In genomic region chr4:125354742-125355141, GRCm38 (mm10) we compare ENCODE assay signal across 20 mouse cellular contexts.
A peak's percentile ranks its signal among the peaks of the same experiment; 100 is the strongest.
DNase-seq lines count a peak whose midpoint lies in the region; ATAC-seq and TF ChIP-seq lines count a peak whose summit lies in the region.
"Had no signal": no experiment of that assay in that cellular context is flagged by ENCODE, and none has a peak within 500 bp of the region (broad histone marks: within the 10 kb centered on the region; RNA-seq: fewer than 3 reads in every experiment).

No protein-coding gene starts in this region.

- H3K4me2 ChIP-seq in hindbrain, embryonic 13.5 days = no peak overlapping the region
- no peak overlapping the region for H3K4me2 ChIP-seq in hindbrain, embryonic 16.5 days (ENCODE audit: low read length)
- H3K4me2 ChIP-seq in midbrain, postnatal 0 days (ENCODE audit: low read depth, low read length, poor library complexity, severe bottlenecking) = no peak overlapping the region
- no peak overlapping the region for H3K4me2 ChIP-seq in midbrain, embryonic 11.5 days
- H3K4me2 ChIP-seq in forebrain, embryonic 14.5 days (ENCODE audit: low read length) = no peak overlapping the region
- H3K4me2 ChIP-seq: embryonic facial prominence, embryonic 13.5 days; heart, embryonic 13.5 days; liver, embryonic 15.5 days had no signal

- H3K9ac ChIP-seq in hindbrain, embryonic 13.5 days = no peak overlapping the region
- no peak overlapping the region for H3K9ac ChIP-seq in hindbrain, embryonic 16.5 days (ENCODE audit: low read depth, low read length)
- H3K9ac ChIP-seq in midbrain, postnatal 0 days (replicated peaks; ENCODE audit: low read length, poor library complexity, severe bottlenecking) = no peak overlapping the region
- no peak overlapping the region for H3K9ac ChIP-seq in midbrain, embryonic 11.5 days (ENCODE audit: low read length)
- H3K9ac ChIP-seq in forebrain, embryonic 14.5 days (ENCODE audit: low read length) = no peak overlapping the region
- H3K9ac ChIP-seq: embryonic facial prominence, embryonic 13.5 days; heart, embryonic 13.5 days; liver, embryonic 15.5 days had no signal

- peaks cover 30% of the 10 kb centered on the region for H3K4me1 ChIP-seq in hindbrain, embryonic 13.5 days (replicated peaks)
- peaks cover 2% of the 10 kb centered on the region for H3K4me1 ChIP-seq in hindbrain, embryonic 16.5 days (ENCODE audit: control insufficient read depth, insufficient read depth, low read depth, low read length)
- no peaks in the 10 kb centered on the region for H3K4me1 ChIP-seq in midbrain, postnatal 0 days (ENCODE audit: insufficient read depth, low read length)
- no peaks in the 10 kb centered on the region for H3K4me1 ChIP-seq in midbrain, embryonic 11.5 days (ENCODE audit: control insufficient read depth, insufficient read depth, low read length)
- H3K4me1 ChIP-seq in forebrain, embryonic 14.5 days (ENCODE audit: control insufficient read depth, insufficient read depth, low read length) = peaks cover 18% of the 10 kb centered on the region
- H3K4me1 ChIP-seq: embryonic facial prominence, embryonic 13.5 days; heart, embryonic 13.5 days; liver, embryonic 15.5 days had no signal

- no peak for DNase-seq in midbrain, postnatal 0 days (ENCODE audit: low spot score)
- no peak for DNase-seq in midbrain, embryonic 11.5 days (ENCODE audit: low spot score, missing footprints)
- peak; percentile 68 for DNase-seq in forebrain, embryonic 14.5 days (ENCODE audit: low spot score)
- no peak for DNase-seq in left cerebral cortex, postnatal 25 days (ENCODE audit: low spot score in 2 of 2)
- no peak for DNase-seq in T-cell, adult 2 months (ENCODE audit: low spot score)
- DNase-seq: adrenal gland, postnatal 36 days; B cell, adult 2 months; cerebellum, adult 9-10 months; gastrocnemius, adult 2 months; heart, postnatal 36 days; kidney, adult 8-10 months; kidney, postnatal 25 days; lung, postnatal 10 days; right cerebral cortex, postnatal 25 days had no signal

- peak; percentile 39; the same call in 1 of the 2 replicates for ATAC-seq in hindbrain, embryonic 13.5 days (ENCODE audit: low FRiP score)
- ATAC-seq in hindbrain, embryonic 16.5 days = no peak
- ATAC-seq in midbrain, postnatal 0 days (ENCODE audit: low FRiP score) = no peak
- ATAC-seq in midbrain, embryonic 11.5 days (ENCODE audit: low FRiP score) = no peak
- peak; percentile 81 for ATAC-seq in forebrain, embryonic 14.5 days

- 28% methylated on average over 3 of the region's 3 CpGs for WGBS in hindbrain, embryonic 13.5 days
- 27% methylated on average over 3 of the region's 3 CpGs for WGBS in hindbrain, embryonic 16.5 days
- WGBS in midbrain, postnatal 0 days = 41% methylated on average over 3 of the region's 3 CpGs
- 47% methylated on average over 3 of the region's 3 CpGs for WGBS in midbrain, embryonic 11.5 days
- 18% methylated on average over 3 of the region's 3 CpGs for WGBS in forebrain, embryonic 14.5 days

- 0 out of 2 replicates have a peak, but pooled peaks cover under 1% of the 10 kb centered on the region for H3K27me3 ChIP-seq in hindbrain, embryonic 13.5 days
- no peaks in the 10 kb centered on the region for H3K27me3 ChIP-seq in hindbrain, embryonic 16.5 days (replicated peaks; ENCODE audit: control insufficient read depth, insufficient read depth, low read length)
- H3K27me3 ChIP-seq in midbrain, postnatal 0 days (ENCODE audit: insufficient read depth, low read length) = no peaks in the 10 kb centered on the region
- H3K27me3 ChIP-seq in midbrain, embryonic 11.5 days (ENCODE audit: control insufficient read depth, insufficient read depth, low read length) = no peaks in the 10 kb centered on the region
- no peaks in the 10 kb centered on the region for H3K27me3 ChIP-seq in forebrain, embryonic 14.5 days (replicated peaks; ENCODE audit: control insufficient read depth, insufficient read depth, low read length)
- H3K27me3 ChIP-seq: embryonic facial prominence, embryonic 13.5 days; liver, embryonic 15.5 days had no signal

- no peaks in the 10 kb centered on the region for H3K9me3 ChIP-seq in hindbrain, embryonic 13.5 days
- no peaks in the 10 kb centered on the region for H3K9me3 ChIP-seq in hindbrain, embryonic 16.5 days (ENCODE audit: control insufficient read depth, low read length)
- no peaks in the 10 kb centered on the region for H3K9me3 ChIP-seq in midbrain, postnatal 0 days (ENCODE audit: low read length)
- no peaks in the 10 kb centered on the region for H3K9me3 ChIP-seq in midbrain, embryonic 11.5 days (ENCODE audit: control insufficient read depth, low read length)
- no peaks in the 10 kb centered on the region for H3K9me3 ChIP-seq in forebrain, embryonic 14.5 days (replicated peaks; ENCODE audit: control insufficient read depth, low read length)
- H3K9me3 ChIP-seq: embryonic facial prominence, embryonic 13.5 days; heart, embryonic 13.5 days; liver, embryonic 15.5 days had no signal

- intact Hi-C loops in left cerebral cortex, postnatal 25 days (cut with DNase I) = no loop called here

- no peaks in the 10 kb centered on the region for H3K36me3 ChIP-seq in hindbrain, embryonic 13.5 days
- no peaks in the 10 kb centered on the region for H3K36me3 ChIP-seq in hindbrain, embryonic 16.5 days (ENCODE audit: control insufficient read depth, insufficient read depth, low read length)
- H3K36me3 ChIP-seq in midbrain, postnatal 0 days (ENCODE audit: insufficient read depth, low read length) = no peaks in the 10 kb centered on the region
- H3K36me3 ChIP-seq in midbrain, embryonic 11.5 days (ENCODE audit: control insufficient read depth, insufficient read depth, low read length) = no peaks in the 10 kb centered on the region
- no peaks in the 10 kb centered on the region for H3K36me3 ChIP-seq in forebrain, embryonic 14.5 days (ENCODE audit: control insufficient read depth, insufficient read depth, low read length)
- H3K36me3 ChIP-seq: embryonic facial prominence, embryonic 13.5 days; heart, embryonic 13.5 days; liver, embryonic 15.5 days had no signal

- no peak overlapping the region for H3K4me3 ChIP-seq in hindbrain, embryonic 13.5 days
- no peak overlapping the region for H3K4me3 ChIP-seq in hindbrain, embryonic 16.5 days (ENCODE audit: low read length)
- H3K4me3 ChIP-seq in midbrain, postnatal 0 days (ENCODE audit: low read depth, low read length) = no peak overlapping the region
- H3K4me3 ChIP-seq in midbrain, embryonic 11.5 days (ENCODE audit: low read depth, low read length) = no peak overlapping the region
- H3K4me3 ChIP-seq in forebrain, embryonic 14.5 days (ENCODE audit: low read depth, low read length) = no peak overlapping the region
- H3K4me3 ChIP-seq: embryonic facial prominence, embryonic 13.5 days; gastrocnemius, adult 2 months; heart, embryonic 13.5 days; liver, embryonic 15.5 days; myocyte had no signal

- peak overlapping the region; percentile 52 for H3K27ac ChIP-seq in hindbrain, embryonic 13.5 days
- H3K27ac ChIP-seq in hindbrain, embryonic 16.5 days (ENCODE audit: low read depth, low read length) = no peak overlapping the region
- H3K27ac ChIP-seq in midbrain, postnatal 0 days (ENCODE audit: low read depth, low read length) = no peak overlapping the region
- H3K27ac ChIP-seq in midbrain, embryonic 11.5 days (ENCODE audit: low read depth, low read length) = no peak overlapping the region
- peak overlapping the region; percentile 49; the same call in 1 of the 2 replicates for H3K27ac ChIP-seq in forebrain, embryonic 14.5 days (ENCODE audit: low read depth, low read length)
- H3K27ac ChIP-seq: embryonic facial prominence, embryonic 13.5 days; gastrocnemius, adult 2 months; heart, embryonic 13.5 days; liver, embryonic 15.5 days had no signal

- peak; percentile 29; the same call in 1 of the 2 replicates for TF ChIP-seq CTCF in midbrain, postnatal 0 days (IDR thresholded peaks at IDR 0.05)

Comparison
In these comparisons a context has a peak if more than half of its experiments do, and no peak if none do; other contexts are left out.
1. ATAC-seq: peak in hindbrain, embryonic 13.5 days (single experiment) and forebrain, embryonic 14.5 days (single experiment); none in hindbrain, embryonic 16.5 days (single experiment), midbrain, postnatal 0 days (single experiment) and midbrain, embryonic 11.5 days (single experiment).
2. H3K27ac ChIP-seq: peak in hindbrain, embryonic 13.5 days (single experiment) and forebrain, embryonic 14.5 days (single experiment); none in hindbrain, embryonic 16.5 days (single experiment), midbrain, postnatal 0 days (single experiment) and midbrain, embryonic 11.5 days (single experiment).